Mouse (Mus musculus): Measurements from ENCODE around the gene Med18.
"Not testable (repeated sequence)": the region's sequence is repeated elsewhere in the genome, so short reads cannot be mapped to it uniquely, and the experiment has no call there.

Gene Med18

GRCm38 (mm10) chr4:132415966-132416365 lies 47.8 kb downstream of the Med18 start:
- DNase-seq, result no peak

- not testable (repeated sequence) for DNase-seq
Observed at GRCm38 (mm10) chr4:132413257-132413656, 50.5 kb downstream of the Med18 start.

GRCm38 (mm10) chr4:132411322-132412094 lies 52.2 kb downstream of the Med18 start:
- peak; percentile 33 to 52 for DNase-seq

GRCm38 (mm10) chr4:132409587-132410229 lies 54.0 kb downstream of the Med18 start:
- no peak for DNase-seq
